Mouse (Mus musculus): ENCODE data around the gene 4930568D16Rik. TPM values are rescaled to one million over a fixed set of nuclear protein-coding genes. Genes with fewer than 3 reads are reported as not detected.
A peak's percentile ranks its signal among the peaks of the same experiment; 100 is the strongest.

The 4930568D16Rik gene
- total and polyA plus RNA-seq, 3 experiments: not detected

DNA sequence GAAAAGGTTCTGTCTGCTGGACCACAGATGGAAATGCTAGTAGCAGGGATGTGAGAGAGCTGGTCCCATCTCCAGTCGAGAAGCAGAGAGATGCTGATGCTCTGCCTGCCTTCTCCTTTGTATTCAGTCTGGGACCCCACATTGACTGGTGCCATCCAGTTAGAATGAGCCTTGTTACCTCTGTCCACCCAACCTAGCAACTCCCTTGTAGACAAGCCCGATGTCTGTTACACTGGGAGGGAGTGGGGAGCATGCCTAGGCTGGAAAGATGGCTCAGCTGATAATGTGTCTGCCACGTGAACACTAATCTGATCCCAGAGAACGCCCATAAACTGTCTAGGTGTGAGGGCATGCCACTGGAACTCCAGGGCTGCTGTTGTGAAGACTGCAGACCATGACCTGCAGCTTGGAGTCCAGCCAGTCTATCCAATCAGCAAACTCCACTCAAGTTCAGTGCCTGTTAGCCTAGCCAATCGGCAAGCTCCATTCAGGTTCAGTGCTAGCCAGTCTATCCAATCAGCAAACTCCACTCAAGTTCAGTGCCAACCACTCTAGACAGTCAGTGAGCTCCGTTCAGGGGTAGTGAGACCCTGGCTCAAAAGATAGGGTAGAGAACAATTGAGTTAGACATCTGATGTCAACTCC, 30.8 kb upstream of the 4930568D16Rik start:
- Histone ChIP-seq H3K4me2 (ENCODE audit: insufficient read depth, low read depth, poor library complexity, severe bottlenecking) (0 out of 2 replicates have a peak overlapping the region, but pooled peaks have one; percentile 30), H3K9me3 (replicated peaks; ENCODE audit: low read length) (no peaks in the 10 kb centered on the region), H3K36me3 (replicated peaks in 1 of 2; ENCODE audit: control insufficient read depth in 1 of 2, insufficient read depth in 1 of 2, low read length in 1 of 2) (peaks cover 20 to 30% of the 10 kb centered on the region in 2 experiments), H3K4me3 (replicated peaks in 1 of 3; ENCODE audit: low read depth in 2 of 3, low read length in 2 of 3, poor library complexity in 1 of 3) (no peak overlapping the region), H3K27me3 (replicated peaks) (no peaks in the 10 kb centered on the region), H3K4me1 (ENCODE audit: control insufficient read depth in 1 of 2, insufficient read depth in 2 of 2) (peaks cover 11 to 26% of the 10 kb centered on the region in 2 experiments), H3K79me2 (replicated peaks; ENCODE audit: control insufficient read depth, extremely low read depth, insufficient read depth, poor library complexity, severe bottlenecking) (no peaks in the 10 kb centered on the region), H3K27ac (ENCODE audit: insufficient read depth, low read depth) (no peak overlapping the region), H3K9ac (ENCODE audit: insufficient read depth, low read depth) (no peak overlapping the region)
- TF ChIP-seq SIN3A (IDR thresholded peaks at IDR 0.05; ENCODE audit: low read length) (no peak), UBTF (IDR thresholded peaks at IDR 0.05; ENCODE audit: low read depth, low read length) (no peak), KAT2A (IDR thresholded peaks at IDR 0.05; ENCODE audit: insufficient replicate concordance, low read length) (no peak)
- in situ Hi-C loops (cut with MboI; ENCODE audit: low pct_ligation_motif_present, low pct_unique_long_range_greater_than_20kb, low sequenced_read_pairs): loop anchor here (10.0 kb wide), 1 partner anchor 174 kb away; no protein-coding TSS in a partner anchor
- dilution Hi-C loops (cut with MboI; ENCODE audit: extremely low pct_ligation_motif_present, extremely low pct_unique_long_range_greater_than_20kb, low sequenced_read_pairs): no loop called here
- DNase-seq (ENCODE audit: extremely low read depth): no peak

DNA sequence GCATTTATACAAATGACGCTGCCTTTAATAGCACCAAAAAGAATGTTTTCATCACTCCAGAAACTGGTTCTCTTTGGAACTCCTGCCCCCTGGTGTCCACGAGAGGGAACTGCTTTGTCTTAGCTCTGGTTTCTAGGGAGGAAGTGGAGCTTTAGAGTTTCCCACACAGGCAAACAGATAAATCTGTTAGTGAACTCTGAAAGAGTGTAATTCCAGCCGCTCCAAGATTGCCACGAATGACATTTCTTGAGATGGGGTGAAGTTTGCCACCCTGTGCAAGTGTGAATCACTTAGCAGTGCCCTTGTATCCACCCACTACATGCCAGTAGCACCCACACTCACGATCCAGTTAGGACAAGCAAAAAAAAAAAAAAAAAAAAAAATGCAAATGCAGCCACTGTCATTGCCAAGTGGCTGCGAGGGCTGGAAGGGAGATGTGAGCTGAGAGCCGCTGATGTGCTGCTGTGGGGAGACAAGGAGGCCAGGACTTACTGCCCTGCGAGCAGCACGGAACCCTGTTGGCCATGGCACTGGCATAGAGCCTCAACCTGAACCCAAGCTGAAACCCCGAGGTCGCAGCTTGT, 30.2 kb upstream of the 4930568D16Rik start:
- no peaks in the 10 kb centered on the region for H3K79me2 ChIP-seq (replicated peaks; ENCODE audit: control insufficient read depth, extremely low read depth, insufficient read depth, poor library complexity, severe bottlenecking)
- in situ Hi-C loops (cut with MboI; ENCODE audit: low pct_ligation_motif_present, low pct_unique_long_range_greater_than_20kb, low sequenced_read_pairs) (loop anchor here (10.0 kb wide), 1 partner anchor 173 kb away; no protein-coding TSS in a partner anchor), dilution Hi-C loops (cut with MboI; ENCODE audit: extremely low pct_ligation_motif_present, extremely low pct_unique_long_range_greater_than_20kb, low sequenced_read_pairs) (no loop called here)
- DNase-seq (ENCODE audit: extremely low read depth): peak; percentile 79
- H3K4me1 ChIP-seq (ENCODE audit: control insufficient read depth in 1 of 2, insufficient read depth in 2 of 2): peaks cover 11 to 26% of the 10 kb centered on the region in 2 experiments
- peak overlapping the region; percentile 30; the same call in 1 of the 2 replicates for H3K4me2 ChIP-seq (ENCODE audit: insufficient read depth, low read depth, poor library complexity, severe bottlenecking)
- no peak overlapping the region for H3K9ac ChIP-seq (ENCODE audit: insufficient read depth, low read depth)
- no peak overlapping the region for H3K27ac ChIP-seq (ENCODE audit: insufficient read depth, low read depth)
- no peaks in the 10 kb centered on the region for H3K27me3 ChIP-seq (replicated peaks)
- TF ChIP-seq RCOR1 (conservative IDR thresholded peaks at IDR 0.05; ENCODE audit: low read depth, low read length) (no peak), RAD21 (IDR thresholded peaks at IDR 0.05; ENCODE audit: low read depth, low read length) (peak; percentile 86), CHD2 (IDR thresholded peaks at IDR 0.05; ENCODE audit: low read length) (no peak), SMC3 (IDR thresholded peaks at IDR 0.05; ENCODE audit: low read depth, low read length) (peak; percentile 91), ELF1 (IDR thresholded peaks at IDR 0.05; ENCODE audit: low read depth, low read length) (peak; percentile 65), SIN3A (IDR thresholded peaks at IDR 0.05; ENCODE audit: low read length) (no peak), E2F4 (IDR thresholded peaks at IDR 0.05; ENCODE audit: insufficient replicate concordance, low read depth, low read length) (no peak), PAX5 (IDR thresholded peaks at IDR 0.05; ENCODE audit: low read length) (no peak), ZC3H11A (IDR thresholded peaks at IDR 0.05; ENCODE audit: low read depth, low read length) (peak; percentile 65), ZNF384 (IDR thresholded peaks at IDR 0.05; ENCODE audit: low read depth, low read length) (peak; percentile 88), KAT2A (IDR thresholded peaks at IDR 0.05; ENCODE audit: insufficient replicate concordance, low read length) (no peak), ZKSCAN1 (IDR thresholded peaks at IDR 0.05; ENCODE audit: borderline replicate concordance, low read depth, low read length) (no peak), POLR2AphosphoS2 (IDR thresholded peaks at IDR 0.05; ENCODE audit: low read depth, low read length) (no peak), MYC (IDR thresholded peaks at IDR 0.05; ENCODE audit: low read depth, low read length) (peak; percentile 35; the same call in 1 of the 2 replicates), MAZ (IDR thresholded peaks at IDR 0.05; ENCODE audit: low read depth, low read length) (no peak), MAFK (IDR thresholded peaks at IDR 0.05; ENCODE audit: insufficient replicate concordance, low read length) (no peak), CTCF (conservative IDR thresholded peaks at IDR 0.05 in 1 of 2, IDR thresholded peaks at IDR 0.05 in 1 of 2; ENCODE audit: low read depth in 2 of 2, low read length in 2 of 2) (peak; percentile 88 to 93), IRF4 (IDR thresholded peaks at IDR 0.05; ENCODE audit: low read depth, low read length) (peak; percentile 63; the same call in 1 of the 2 replicates)
- H3K9me3 ChIP-seq (replicated peaks; ENCODE audit: low read length): no peaks in the 10 kb centered on the region
- peaks cover 18 to 25% of the 10 kb centered on the region in 2 experiments for H3K36me3 ChIP-seq (replicated peaks in 1 of 2; ENCODE audit: control insufficient read depth in 1 of 2, insufficient read depth in 1 of 2, low read length in 1 of 2)
- H3K4me3 ChIP-seq (replicated peaks in 1 of 3; ENCODE audit: low read depth in 2 of 3, low read length in 2 of 3, poor library complexity in 1 of 3): peak overlapping the region in 1 of 3 experiments; percentile 9

All from CH12.LX (cell line).